Mouse (Mus musculus): ENCODE data around the gene Plcb3.
"Not testable (repeated sequence)": the region's sequence is repeated elsewhere in the genome, so short reads cannot be mapped to it uniquely, and the experiment has no call there.

GRCm38 (mm10) chr19:6910306-6910705, 66.0 kb downstream of the Plcb3 start:
- not testable (repeated sequence) for TF ChIP-seq GATA1 (IDR thresholded peaks at IDR 0.05; ENCODE audit: borderline replicate concordance, low read length); FLI1 (IDR thresholded peaks at IDR 0.05; ENCODE audit: low read length)

Measured in megakaryocyte, embryonic 14.5 days (primary cell).